Mouse (Mus musculus) liver, postnatal 0 days (tissue): ENCODE results near the gene H2-M3. TPM values are rescaled to one million over a fixed set of nuclear protein-coding genes. Genes with fewer than 3 reads are reported as not detected.
A peak's percentile ranks its signal among the peaks of the same experiment; 100 is the strongest.
"Not testable (repeated sequence)": the region's sequence is repeated elsewhere in the genome, so short reads cannot be mapped to it uniquely, and the experiment has no call there.

Experiments used
- ATAC-seq: fragments of 200-750 bp; cut with Nextera tagmentation; 2 replicates; pipeline ENCODE4 v1.8.0; 2017; ENCODE audit warnings: mild to moderate bottlenecking, moderate library complexity
- DNase-seq: peaks from one replicate; pipeline ENCODE4 v3.0.0-alpha.2; 2016
- H3K27ac ChIP-seq: fragments of 300-500 bp; sonication (generic); 2 replicates; pipeline ENCODE4 v1.5.1; 2014; ENCODE audit warnings: antibody characterized with exemption, moderate library complexity, mild to moderate bottlenecking, low read depth
- H3K27me3 ChIP-seq: fragments of 300-500 bp; sonication (generic); 2 replicates; pipeline ENCODE4 v1.6.1; 2014; ENCODE audit warnings: low read length, control low read depth, mixed read lengths; ENCODE audit not compliant: insufficient read depth
- H3K36me3 ChIP-seq: fragments of 300-500 bp; sonication (generic); replicated peaks from 2 replicates; pipeline ENCODE4 v1.6.1; 2014; ENCODE audit warnings: mild to moderate bottlenecking, control low read depth, low read length, moderate library complexity, mixed read lengths; ENCODE audit not compliant: insufficient read depth
- H3K4me1 ChIP-seq: fragments of 300-500 bp; sonication (generic); 2 replicates; pipeline ENCODE4 v1.6.1; 2014; ENCODE audit warnings: antibody characterized with exemption, mild to moderate bottlenecking, control low read depth; ENCODE audit not compliant: insufficient read depth
- H3K4me2 ChIP-seq: fragments of 300-500 bp; sonication (generic); 2 replicates; pipeline ENCODE4 v1.6.1; 2014; ENCODE audit warnings: low read depth, mild to moderate bottlenecking, low read length, moderate library complexity, mixed read lengths
- H3K4me3 ChIP-seq: fragments of 300-500 bp; sonication (generic); 2 replicates; pipeline ENCODE4 v1.5.1; 2014; ENCODE audit warnings: low read depth, low read length
- H3K9ac ChIP-seq: fragments of 300-500 bp; sonication (generic); replicated peaks from 2 replicates; pipeline ENCODE4 v1.6.1; 2014; ENCODE audit warnings: mild to moderate bottlenecking, moderate library complexity
- H3K9me3 ChIP-seq: fragments of 300-500 bp; sonication (generic); 2 replicates; pipeline ENCODE4 v1.6.1; 2016; ENCODE audit warnings: mild to moderate bottlenecking, control low read depth, low read length, mixed read lengths
- CTCF ChIP-seq: sonication (generic); IDR thresholded peaks from 2 replicates; pipeline ENCODE4 v1.5.1; 2016; ENCODE audit warnings: antibody characterized with exemption, low read depth
- EP300 ChIP-seq: IDR thresholded peaks from 2 replicates; pipeline ENCODE4 v1.6.1; 2016; ENCODE audit warnings: antibody characterized with exemption, low read depth, mild to moderate bottlenecking
- WGBS: fragments of 180-500 bp; shearing (Covaris S2); extraction: QIAGEN DNeasy Blood & Tissue Kit; methylation state at CpG from one replicate; pipeline ENCODE4 v1.1.7; 2014; ENCODE audit not compliant: insufficient replicate concordance; 5-methylcytosine and 5-hydroxymethylcytosine counted together
- polyA plus RNA-seq: library from polyadenylated mRNA; unstranded; fragments of >200 nt; fragmentation: Nextera tagmentation; extraction: Ambion mirVana; gene quantifications from 2 replicates; pipeline ENCODE4 v1.2.1, GENCODE M21; 2015

The H2-M3 gene
- 4.5 and 4.6 TPM in 2 replicates for polyA plus RNA-seq

GRCm38 (mm10) chr17:37270058-37270701, at the start of gene H2-M3:
Gene H2-M3 (plus strand): TSS chr17:37270220.
- Histone ChIP-seq H3K27ac (peak within 1 kb of the TSS; percentile 76), H3K4me1 (no peaks in the 10 kb centered on the region; the same call in 1 of the 2 replicates), H3K4me2 (peak within 1 kb of the TSS; percentile 95), H3K9me3 (no peaks in the 10 kb centered on the region), H3K9ac (peak within 1 kb of the TSS; percentile 60), H3K36me3 (no peaks in the 10 kb centered on the region), H3K27me3 (no peaks in the 10 kb centered on the region), H3K4me3 (peak within 1 kb of the TSS; percentile 73)
- ATAC-seq (peak; percentile 89), DNase-seq (peak; percentile 87)
- WGBS: 2% methylated on average over 26 of the region's 26 CpGs
- TF ChIP-seq CTCF (no peak), EP300 (no peak)

DNA sequence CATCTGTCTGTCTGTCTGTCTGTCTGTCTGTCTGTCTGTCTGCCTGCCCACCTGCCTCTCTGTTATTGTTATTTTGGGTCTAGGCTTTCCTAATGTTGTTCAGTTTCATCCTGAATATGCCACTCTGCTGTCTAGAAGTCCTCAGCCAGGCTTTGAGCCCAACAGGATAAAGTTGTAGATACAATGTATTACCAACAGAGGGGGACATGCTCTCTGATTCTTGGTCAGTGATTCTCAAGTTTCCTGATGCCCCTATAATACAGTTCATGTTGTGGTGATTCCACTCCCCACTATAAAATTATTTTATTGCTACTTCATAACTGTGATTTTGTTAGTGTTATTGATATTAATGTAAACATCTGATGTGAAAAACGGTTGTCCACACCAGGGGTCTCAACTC, 48.1 kb upstream of the H2-M3 start:
- no peak overlapping the region for H3K4me2 ChIP-seq
- TF ChIP-seq CTCF: peak; percentile 51
- TF ChIP-seq EP300: no peak
- H3K4me1 ChIP-seq: no peaks in the 10 kb centered on the region
- 24% methylated on average over 1 of the region's 1 CpGs for WGBS
- H3K27me3 ChIP-seq: no peaks in the 10 kb centered on the region
- DNase-seq (no peak), ATAC-seq (no peak)
- H3K36me3 ChIP-seq: no peaks in the 10 kb centered on the region
- no peak overlapping the region for H3K9ac ChIP-seq
- no peaks in the 10 kb centered on the region for H3K9me3 ChIP-seq
- no peak overlapping the region for H3K4me3 ChIP-seq
- H3K27ac ChIP-seq: no peak overlapping the region

DNA sequence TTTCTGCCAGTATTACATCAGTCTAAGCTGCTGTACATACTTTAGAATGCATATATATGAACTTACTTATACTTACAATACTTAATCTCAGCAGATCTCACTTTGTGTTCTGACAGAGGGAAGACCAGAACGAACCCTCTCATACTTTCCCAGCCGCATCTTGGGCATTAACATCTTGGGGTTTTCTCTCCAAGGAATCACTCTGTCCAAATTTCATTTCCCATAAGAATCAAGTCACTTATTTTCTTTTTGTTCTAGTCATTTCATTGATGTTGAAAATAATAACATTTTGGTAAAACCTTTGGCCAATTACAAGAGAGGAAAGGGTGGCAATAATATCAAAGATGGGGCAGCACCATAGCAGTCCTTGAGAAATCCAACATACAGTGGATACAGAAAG, 32.8 kb upstream of the H2-M3 start, which contains the start of gene Olfr97:
Gene Olfr97 (minus strand): TSS at position 101 of the 400 bp plus-strand sequence.
- not testable (repeated sequence) for H3K4me1 ChIP-seq, H3K9me3 ChIP-seq, H3K36me3 ChIP-seq, H3K4me3 ChIP-seq, H3K9ac ChIP-seq, ATAC-seq, H3K27me3 ChIP-seq, H3K27ac ChIP-seq, DNase-seq, H3K4me2 ChIP-seq
- 76% methylated on average over 2 of the region's 2 CpGs for WGBS

- H3K4me2 ChIP-seq: no peak overlapping the region
- WGBS: 31% methylated on average over 3 of the region's 3 CpGs
- no peak overlapping the region for H3K9ac ChIP-seq
- no peak overlapping the region for H3K4me3 ChIP-seq
- no peak for DNase-seq
- no peaks in the 10 kb centered on the region for H3K27me3 ChIP-seq
- H3K36me3 ChIP-seq: no peaks in the 10 kb centered on the region
- TF ChIP-seq EP300: no peak
- TF ChIP-seq CTCF: no peak
- H3K9me3 ChIP-seq: peaks cover 3% of the 10 kb centered on the region; the same call in 1 of the 2 replicates
- H3K4me1 ChIP-seq: no peaks in the 10 kb centered on the region
- ATAC-seq: no peak
- H3K27ac ChIP-seq: no peak overlapping the region
Measured at GRCm38 (mm10) chr17:37242198-37242597, 27.8 kb upstream of the H2-M3 start.

DNA sequence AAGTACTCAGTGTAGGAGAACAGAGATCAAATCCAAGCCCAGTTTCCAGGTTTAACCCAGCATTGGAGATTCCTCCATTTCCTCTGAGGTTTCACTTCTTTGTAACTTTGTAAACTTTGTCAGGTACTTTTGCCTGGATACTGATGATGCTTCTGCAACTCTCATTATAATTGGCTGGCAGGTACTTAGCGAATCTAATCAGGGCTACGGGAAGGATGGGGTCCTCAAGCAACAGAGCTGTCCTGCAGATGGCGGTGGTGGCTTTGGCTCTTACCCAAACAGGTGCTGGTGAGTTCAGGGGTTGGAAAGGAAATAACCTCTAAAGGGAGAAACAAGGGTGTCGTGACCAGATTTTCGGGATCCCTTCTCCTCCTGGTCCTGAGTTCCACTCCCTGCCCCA, 23.3 kb upstream of the H2-M3 start:
- no peak overlapping the region for H3K27ac ChIP-seq
- no peaks in the 10 kb centered on the region for H3K9me3 ChIP-seq
- no peaks in the 10 kb centered on the region for H3K4me1 ChIP-seq
- TF ChIP-seq EP300 (no peak), CTCF (no peak)
- WGBS: 27% methylated on average over 5 of the region's 5 CpGs
- 0 out of 2 replicates have a peak, but pooled peaks have one; percentile 41 for ATAC-seq
- H3K4me3 ChIP-seq: no peak overlapping the region
- no peak overlapping the region for H3K9ac ChIP-seq
- peak; percentile 21 for DNase-seq
- H3K36me3 ChIP-seq: no peaks in the 10 kb centered on the region
- no peak overlapping the region for H3K4me2 ChIP-seq
- no peaks in the 10 kb centered on the region for H3K27me3 ChIP-seq

GRCm38 (mm10) chr17:37249460-37249859, 20.6 kb upstream of the H2-M3 start:
- Histone ChIP-seq H3K4me2 (no peak overlapping the region), H3K9ac (no peak overlapping the region), H3K36me3 (no peaks in the 10 kb centered on the region), H3K27ac (no peak overlapping the region), H3K27me3 (no peaks in the 10 kb centered on the region), H3K4me1 (no peaks in the 10 kb centered on the region), H3K4me3 (no peak overlapping the region), H3K9me3 (no peaks in the 10 kb centered on the region)
- TF ChIP-seq CTCF (no peak), EP300 (no peak)
- no peak for ATAC-seq
- no peak for DNase-seq

GRCm38 (mm10) chr17:37250544-37250943, 19.5 kb upstream of the H2-M3 start:
- TF ChIP-seq EP300 (no peak), CTCF (peak; percentile 74)
- Histone ChIP-seq H3K36me3 (no peaks in the 10 kb centered on the region), H3K4me3 (no peak overlapping the region), H3K27me3 (no peaks in the 10 kb centered on the region), H3K4me2 (no peak overlapping the region), H3K27ac (no peak overlapping the region), H3K9ac (no peak overlapping the region), H3K9me3 (no peaks in the 10 kb centered on the region), H3K4me1 (no peaks in the 10 kb centered on the region)
- DNase-seq: peak; percentile 50
- 12% methylated on average over 1 of the region's 1 CpGs for WGBS
- peak; percentile 45; the same call in 1 of the 2 replicates for ATAC-seq
